2 mouse cellular contexts compared by ENCODE assay signal in genomic region chr8:105602540-105602939, GRCm38 (mm10). TPM values are rescaled to one million over a fixed set of nuclear protein-coding genes. Genes with fewer than 3 reads are reported as not detected.
"Had no signal": no experiment of that assay in that cellular context is flagged by ENCODE, and none has a peak within 500 bp of the region (broad histone marks: within the 10 kb centered on the region; RNA-seq: fewer than 3 reads in every experiment).

No protein-coding gene starts in this region.

RNA-seq across cellular contexts. Expression of gene Agrp, which starts 34.7 kb away (rescaled TPM):
- total RNA-seq: neutrophil, adult 5-6 weeks had no signal
- polyA plus RNA-seq: testis, adult 2 months had no signal
